Mouse (Mus musculus) right cerebral cortex, postnatal 36 days (tissue): ENCODE data around the gene Onecut3.
A peak's percentile ranks its signal among the peaks of the same experiment; 100 is the strongest.

ENCODE experiments used
- DNase-seq, 2 experiments: peaks; one replicate each; pipeline ENCODE4 v3.0.0; 2022; ENCODE audit warnings: low spot score in 2 of 2, mixed read lengths in 1 of 2

Gene Onecut3

DNA sequence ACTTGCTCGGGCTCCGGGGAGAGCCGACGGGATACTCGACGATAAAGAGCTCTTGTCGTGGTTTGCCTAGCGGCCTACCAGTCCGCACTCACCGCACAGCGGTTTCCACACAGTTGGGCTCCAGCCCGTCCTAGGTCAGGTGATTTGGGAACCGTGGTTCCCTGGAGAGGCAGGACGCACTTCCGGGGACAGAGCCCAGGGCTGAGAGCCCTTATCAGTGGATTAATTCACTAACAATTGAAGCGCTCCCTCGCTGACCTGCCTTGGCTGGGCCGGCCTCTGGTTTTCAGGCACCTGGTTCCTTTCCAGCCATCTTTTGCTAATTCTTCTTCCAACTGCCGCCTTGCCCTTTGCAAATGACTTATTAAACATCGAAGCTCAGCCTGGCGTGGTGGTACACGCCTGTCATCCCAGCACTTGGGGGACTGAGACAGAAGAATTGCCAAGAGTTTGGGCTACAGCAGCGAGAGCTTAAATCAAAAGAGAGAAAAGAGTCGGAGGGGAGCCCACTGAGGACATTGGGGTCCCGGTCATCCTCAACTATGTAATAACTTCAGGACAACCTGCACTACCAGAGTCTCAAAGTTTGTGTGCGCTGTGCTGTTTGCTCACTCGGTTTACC, 9.1 kb downstream of the Onecut3 start:
- DNase-seq: no peak

DNA sequence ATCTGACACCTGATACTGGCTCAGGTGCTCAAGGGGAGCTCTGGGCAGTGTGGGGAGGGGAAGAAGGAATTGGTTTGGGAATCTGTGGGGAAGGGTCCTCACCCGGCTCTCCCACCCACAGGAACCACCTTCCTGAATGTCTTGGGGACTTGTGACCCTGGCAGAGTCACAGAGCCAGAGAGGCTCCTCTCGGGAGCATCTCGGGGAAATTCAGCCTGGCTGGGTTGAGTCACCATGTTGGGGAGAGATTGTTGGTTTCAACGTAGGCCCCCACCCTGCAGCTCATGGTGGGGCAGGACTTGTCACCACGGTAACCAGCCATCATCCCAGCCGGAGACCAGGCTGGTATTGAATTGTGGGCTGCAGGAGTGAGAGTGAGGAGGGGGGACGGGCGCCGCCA, 10.1 kb downstream of the Onecut3 start:
- no peak for DNase-seq

GRCm38 (mm10) chr10:80506222-80506621, 11.6 kb downstream of the Onecut3 start:
- DNase-seq: no peak

DNA sequence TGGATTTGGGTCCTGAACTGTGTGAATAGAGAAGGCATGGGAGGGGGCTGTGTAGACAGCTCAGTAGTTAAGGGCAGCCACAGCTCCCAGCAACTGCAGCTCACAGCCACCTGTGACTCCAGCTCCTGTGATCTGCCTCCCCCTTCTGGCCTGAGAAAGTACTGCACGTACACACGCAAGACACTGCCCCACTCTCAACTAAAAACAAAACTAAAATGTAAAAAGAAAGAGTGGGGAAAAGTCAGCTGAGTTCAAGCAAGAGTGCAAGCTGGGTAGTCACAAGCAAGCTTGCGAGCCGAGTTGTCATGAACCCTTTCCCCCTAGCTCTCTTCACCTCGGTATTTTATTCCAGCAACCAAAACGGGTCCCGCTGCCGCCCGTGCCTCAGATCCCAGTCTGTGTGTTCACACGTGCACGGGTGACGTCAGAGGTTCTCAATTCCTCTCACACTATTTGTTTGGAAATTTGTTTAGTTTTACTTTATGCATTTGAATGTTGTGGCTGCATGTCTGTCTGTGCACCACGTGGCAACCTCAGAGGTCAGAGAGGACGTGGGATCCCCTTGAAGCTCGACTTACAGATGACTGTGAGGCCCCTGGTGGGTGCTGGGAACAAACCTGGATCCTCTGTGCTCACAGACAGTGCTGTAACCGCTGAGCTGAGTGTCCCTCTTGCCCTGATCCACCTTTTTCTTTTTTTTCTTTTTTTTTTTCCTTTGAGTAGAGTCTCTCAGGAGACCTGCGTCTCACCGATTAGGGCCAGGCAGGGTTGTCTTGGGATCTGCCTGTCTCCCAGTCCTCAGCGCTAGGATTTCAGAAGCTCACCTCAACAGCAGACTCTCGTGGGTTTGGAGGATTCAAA, 15.0 kb downstream of the Onecut3 start:
- DNase-seq: peak; percentile 25 to 52

DNA sequence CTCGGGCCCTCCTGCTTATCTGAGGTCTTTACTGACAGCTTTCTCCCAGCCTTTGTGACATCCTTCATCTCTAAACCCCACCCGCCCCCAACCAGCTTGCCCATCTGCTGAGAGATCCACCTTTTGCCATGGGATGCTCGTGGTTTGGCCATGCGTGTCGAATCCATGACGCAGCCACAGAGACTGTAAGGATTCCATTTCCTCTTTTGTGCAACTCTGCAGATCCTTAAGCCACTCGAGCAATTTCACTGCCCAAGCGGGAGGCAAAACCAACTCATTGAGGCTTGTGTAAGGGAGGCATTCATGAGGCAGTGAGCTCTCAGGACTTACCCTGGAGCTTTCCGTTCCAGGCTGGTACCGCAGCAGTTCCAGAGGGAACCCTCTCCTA, 15.6 kb downstream of the Onecut3 start:
- DNase-seq: no peak

DNA sequence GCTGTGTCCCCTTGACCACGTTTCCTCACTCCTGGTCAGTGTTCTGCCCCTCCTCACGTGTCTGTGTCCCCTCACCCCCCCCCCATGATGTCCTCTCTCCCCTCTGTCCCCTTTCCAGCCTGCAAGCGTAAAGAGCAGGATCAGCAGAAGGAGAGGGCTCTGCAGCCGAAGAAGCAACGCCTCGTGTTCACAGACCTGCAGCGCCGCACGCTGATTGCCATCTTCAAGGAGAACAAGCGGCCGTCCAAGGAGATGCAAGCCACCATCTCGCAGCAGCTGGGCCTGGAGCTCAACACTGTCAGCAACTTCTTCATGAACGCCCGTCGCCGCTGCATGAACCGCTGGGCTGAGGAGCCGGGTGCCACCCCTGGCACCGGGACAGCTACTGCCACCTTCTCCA, 19.1 kb downstream of the Onecut3 start:
- DNase-seq: no peak

DNA sequence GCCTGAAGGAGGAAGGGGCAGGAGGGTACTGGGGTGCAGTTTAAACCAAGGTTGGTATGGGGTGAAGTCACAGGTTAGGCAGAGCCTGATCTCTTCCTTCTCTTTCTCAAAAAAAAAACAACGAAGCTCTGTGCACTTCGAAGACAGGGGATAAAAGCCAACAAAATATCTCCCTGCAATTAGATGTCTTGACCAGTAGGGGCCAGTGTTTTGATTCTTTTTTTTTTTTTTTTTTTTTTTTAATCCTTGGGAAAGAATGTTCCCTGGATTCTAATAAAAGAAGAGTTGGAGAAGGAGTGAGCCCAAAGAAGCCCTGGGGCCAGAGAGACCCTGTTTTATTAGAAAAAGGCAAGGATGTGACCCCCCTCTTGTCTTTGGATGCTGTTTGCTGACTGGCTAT, 24.7 kb downstream of the Onecut3 start:
- no peak for DNase-seq

- no peak for DNase-seq
Measured at GRCm38 (mm10) chr10:80523299-80523698, 28.7 kb downstream of the Onecut3 start.

- no peak for DNase-seq
Measured at GRCm38 (mm10) chr10:80526172-80526571, 31.5 kb downstream of the Onecut3 start.

DNA sequence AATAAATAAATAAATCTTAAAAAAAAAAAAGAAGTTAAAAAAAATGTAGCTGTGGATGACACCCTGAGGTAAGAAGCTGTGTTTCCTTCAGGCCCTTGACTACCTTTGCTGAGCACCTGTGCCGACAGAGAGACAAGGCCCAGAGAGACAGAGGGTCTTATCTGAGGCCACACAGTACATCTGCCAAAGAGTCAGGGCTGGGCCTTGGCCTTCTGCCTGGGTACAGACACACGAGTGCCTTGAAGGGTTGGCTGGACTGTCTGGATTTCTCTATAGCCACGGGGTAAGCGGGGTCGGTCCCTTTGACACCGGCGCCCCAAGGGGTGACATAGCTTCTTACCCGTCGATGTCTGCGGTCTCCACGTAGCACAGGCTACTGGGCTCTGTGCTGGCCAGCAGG, 38.1 kb downstream of the Onecut3 start:
- no peak for DNase-seq

DNA sequence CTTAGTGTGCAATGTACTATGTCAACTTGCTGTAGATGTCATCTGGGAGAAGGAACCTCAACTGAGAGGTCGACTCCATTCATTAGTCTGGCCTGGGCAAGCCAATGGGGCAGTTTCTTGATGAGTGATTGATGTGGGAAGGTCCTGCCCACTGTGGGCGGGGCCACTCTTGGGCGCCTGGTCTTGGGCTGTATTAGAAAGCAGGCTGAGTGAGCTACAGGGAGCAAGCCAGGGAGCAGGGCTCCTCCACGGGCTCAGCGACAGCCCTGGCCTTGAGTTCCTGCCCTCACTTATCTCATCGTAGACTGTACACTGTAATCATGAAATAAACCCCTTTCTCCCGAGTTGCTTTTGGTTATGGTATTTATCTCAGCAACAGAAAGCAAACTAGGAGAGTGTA, 39.1 kb downstream of the Onecut3 start:
- DNase-seq: no peak

GRCm38 (mm10) chr10:80535071-80535470, 40.4 kb downstream of the Onecut3 start:
- no peak for DNase-seq

GRCm38 (mm10) chr10:80535711-80536110, 41.1 kb downstream of the Onecut3 start:
- DNase-seq: no peak

DNA sequence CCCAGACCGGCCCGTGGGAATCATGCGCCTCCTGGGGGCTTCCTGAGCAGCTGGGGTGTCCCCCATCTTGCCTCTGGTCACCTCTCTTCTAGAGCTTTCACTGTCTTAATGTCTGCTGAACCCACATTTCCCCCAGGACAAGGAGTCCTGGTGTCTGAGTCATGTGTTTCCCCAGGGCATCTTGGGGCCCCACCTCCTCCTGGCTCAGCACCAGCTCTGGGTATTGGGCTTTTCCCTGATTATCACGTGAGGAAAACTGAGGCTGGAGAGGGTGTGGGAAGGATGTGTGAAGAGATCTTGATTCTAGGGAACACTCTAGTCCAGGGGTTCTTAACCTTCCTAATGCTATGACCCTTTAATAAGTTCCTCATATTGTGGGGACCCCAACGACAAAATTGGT, 43.5 kb downstream of the Onecut3 start:
- DNase-seq: no peak

DNA sequence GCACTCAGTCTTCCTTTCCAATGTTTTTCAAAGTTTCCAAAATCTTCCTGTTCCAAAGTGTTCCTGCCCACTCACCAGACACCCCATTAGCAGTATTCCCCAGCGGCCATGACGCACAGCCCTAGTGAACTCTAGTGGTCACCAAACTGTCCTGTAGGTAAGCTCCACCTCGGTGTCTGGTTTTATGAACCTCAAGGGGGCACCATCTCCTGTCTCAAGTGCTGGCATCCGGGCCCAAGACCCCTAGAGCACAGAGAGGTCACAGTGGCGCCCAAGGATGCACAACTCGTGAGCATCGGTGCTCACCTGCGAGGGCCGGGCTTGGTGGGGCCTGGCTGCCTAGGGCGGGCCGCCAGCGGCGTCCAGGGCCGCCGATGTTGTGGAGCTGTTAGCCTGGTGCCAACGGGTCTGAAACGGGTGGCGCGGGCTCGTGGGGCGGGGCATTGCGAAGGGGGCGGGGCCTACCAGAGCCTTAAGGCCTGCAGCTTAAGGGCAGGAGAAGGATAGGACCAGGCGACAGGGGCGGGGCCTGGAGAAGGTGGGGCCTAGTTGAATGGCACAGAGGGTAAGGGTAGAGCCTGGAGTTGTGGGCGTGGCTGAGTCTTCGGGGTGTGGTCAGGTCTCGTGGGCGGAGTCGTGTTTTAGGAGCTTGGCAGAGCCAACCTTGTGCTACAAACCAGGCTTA, 44.2 kb downstream of the Onecut3 start, which contains the start of gene Atp8b3:
TSS of gene Atp8b3 (minus strand) at position 415 of the 685 bp plus-strand sequence.
- no peak for DNase-seq

- DNase-seq: no peak
Measured at GRCm38 (mm10) chr10:80539493-80539892, 44.9 kb downstream of the Onecut3 start.

DNA sequence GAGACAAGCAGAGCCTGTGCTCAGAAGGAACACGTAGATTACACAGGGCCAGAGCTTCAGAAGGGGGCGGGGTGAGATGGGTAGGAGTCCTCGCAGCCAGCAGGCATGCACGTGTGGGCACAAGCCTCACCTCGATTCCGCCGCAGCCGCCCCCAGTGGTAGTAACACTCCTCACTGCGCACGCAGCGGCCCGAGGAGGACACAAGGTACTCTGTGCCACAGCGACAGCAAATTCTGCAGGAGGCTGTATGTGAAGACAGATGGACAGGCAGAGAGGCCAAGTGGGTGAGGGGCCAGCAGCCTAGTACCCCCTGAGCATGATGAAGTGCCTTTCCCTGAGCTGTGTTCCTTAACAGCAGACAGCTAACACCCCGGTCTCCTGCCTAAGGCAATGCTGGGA, 49.2 kb downstream of the Onecut3 start:
- DNase-seq: peak in 1 of 2 experiments; percentile 30

DNA sequence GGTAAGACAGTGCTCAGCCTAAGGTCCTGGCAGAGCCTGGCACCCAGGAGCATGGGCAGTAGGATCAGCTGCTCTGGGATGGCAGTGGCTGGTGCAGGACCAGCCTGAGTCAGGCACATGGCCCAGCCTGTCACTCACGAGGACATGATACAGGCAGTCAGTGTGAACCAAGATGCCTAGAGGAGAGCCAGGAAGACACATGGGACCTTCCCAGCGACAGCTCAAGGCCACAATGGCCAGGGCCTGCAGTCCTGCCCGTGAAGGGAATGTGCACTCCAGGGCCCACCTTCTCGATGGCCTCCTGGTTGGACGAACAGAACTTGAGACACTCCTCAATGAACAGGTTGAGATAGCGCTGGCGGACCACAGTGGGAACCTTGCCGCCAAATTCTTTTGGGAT, 51.0 kb downstream of the Onecut3 start:
- DNase-seq: no peak

DNA sequence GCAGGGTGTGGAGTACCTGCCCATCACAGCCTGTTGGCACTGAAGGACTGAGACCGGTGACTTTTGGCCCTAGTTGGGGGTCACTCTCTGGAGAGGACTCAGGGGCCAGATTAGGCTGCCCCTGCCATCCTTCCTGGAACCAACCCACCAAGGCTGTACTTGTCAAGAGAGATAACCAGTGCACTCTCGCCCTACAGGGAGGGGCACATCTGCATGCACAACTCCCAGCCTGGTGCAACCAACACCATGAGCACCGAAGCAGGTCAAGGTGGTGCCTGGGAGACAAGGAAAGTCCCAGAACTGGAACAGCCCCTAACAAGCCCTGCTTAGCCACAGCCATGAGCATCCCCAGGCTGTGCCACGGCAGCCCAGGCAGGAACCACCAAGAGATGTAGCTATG, 52.3 kb downstream of the Onecut3 start:
- no peak for DNase-seq

DNA sequence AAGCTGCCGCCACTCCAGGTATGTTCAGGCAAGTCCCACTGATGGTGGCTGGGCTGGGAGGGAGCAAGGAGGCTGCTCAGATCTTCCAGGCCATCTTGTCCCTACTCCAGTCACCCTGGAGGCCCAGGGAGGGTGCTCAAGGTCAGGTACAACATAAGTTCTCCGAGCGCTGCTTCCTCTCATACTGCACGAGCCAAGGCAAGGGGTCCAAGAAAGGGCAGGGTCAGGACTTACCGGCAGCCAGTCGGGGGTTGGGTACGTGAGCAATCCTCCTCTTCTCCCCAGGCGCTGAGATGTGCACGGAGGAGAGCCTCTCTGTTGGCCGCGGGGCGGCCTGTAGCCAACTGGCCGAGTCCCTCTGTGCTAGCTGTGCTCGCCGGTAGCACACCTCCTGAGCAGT, 52.9 kb downstream of the Onecut3 start:
- no peak for DNase-seq

DNA sequence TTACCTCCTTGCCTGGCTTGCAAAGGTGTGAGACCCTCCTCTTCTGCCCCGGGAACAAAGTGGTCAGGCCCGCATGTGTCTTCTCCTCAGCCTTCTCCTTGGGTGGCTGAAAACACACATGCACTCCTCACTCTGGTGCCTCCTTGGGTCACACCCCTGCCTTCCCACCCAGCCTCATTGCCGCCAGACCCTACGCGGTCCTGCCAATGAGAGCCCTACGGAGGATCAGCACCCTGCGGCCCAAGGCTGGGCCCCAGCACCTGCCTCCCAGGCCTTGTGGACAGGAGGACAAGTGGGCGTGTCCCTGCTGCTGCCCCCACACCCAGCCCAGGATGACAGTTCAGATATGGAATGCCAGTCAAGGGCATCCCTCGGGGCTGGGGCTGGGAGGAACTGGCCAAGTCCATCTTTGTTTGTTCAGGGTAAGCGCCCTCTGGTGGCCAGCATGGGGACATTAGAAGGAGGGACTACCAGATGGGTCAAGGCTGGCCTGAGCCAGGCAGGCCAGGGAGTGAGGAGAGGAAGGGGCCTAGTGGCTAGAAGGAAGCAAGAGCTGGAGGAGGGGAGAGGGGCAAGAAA, 53.9 kb downstream of the Onecut3 start:
- DNase-seq: no peak

DNA sequence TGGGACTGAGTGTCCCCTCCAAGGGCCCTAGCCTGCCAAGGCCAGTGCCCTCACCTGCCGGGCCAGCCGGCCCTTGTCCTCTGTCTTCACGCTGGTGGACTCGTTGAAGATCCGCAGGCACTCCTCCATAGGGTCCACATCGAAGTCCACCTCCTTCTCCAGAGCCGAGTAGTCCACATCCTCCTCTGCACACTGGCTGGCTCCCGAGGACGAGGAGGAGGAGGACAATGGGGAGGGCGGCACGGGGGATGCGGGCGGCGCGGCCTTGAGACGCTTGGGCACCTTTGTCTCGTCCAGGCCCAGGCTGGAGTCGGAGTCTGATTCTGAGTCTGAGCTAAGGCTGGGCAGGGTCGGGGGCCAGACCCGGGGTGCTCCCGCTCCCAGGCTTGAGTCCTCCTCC, 54.6 kb downstream of the Onecut3 start:
- no peak for DNase-seq
